ENCODE assay signal across 11 mouse cellular contexts in the genomic region with DNA sequence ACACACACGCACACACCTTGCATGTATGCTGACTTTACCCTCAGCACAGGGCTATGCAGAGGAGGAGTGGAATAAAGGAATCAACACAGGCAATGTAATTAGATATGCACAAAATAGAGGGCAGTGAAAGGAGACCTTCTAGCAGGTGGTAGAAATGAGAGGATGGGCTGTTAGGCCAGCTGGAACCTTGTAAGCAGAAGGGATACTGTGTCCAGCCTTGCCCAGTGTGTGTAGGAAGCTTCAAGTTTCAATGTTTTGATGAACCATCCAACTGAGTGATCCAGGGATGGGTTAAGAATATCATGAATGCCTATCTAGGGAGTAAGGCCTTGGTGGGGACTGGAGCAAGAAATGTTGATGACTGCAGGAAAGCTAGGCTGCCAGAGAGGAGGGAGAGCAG. TPM values are rescaled to one million over a fixed set of nuclear protein-coding genes. Genes with fewer than 3 reads are reported as not detected.
"Had no signal": no experiment of that assay in that cellular context is flagged by ENCODE, and none has a peak within 500 bp of the region (broad histone marks: within the 10 kb centered on the region; RNA-seq: fewer than 3 reads in every experiment).

No protein-coding gene starts in this region.

RNA-seq across cellular contexts. Expression of gene Hsd3b4, which starts 38.2 kb away (rescaled TPM):
- total RNA-seq: neutrophil, adult 5-6 weeks had no signal
- polyA plus RNA-seq: neural tube, embryonic 14.5 days; neural tube, embryonic 15.5 days; small intestine, adult 2 months; spleen, adult 2 months; stomach, embryonic 14.5 days; stomach, embryonic 15.5 days; stomach, embryonic 16.5 days; stomach, postnatal 0 days; thymus, postnatal 0 days; urinary bladder, adult 2 months had no signal

RNA-seq across cellular contexts. Expression of gene Gm10681, which starts 40.1 kb away (rescaled TPM):
- total RNA-seq: neutrophil, adult 5-6 weeks had no signal
- polyA plus RNA-seq: neural tube, embryonic 14.5 days; small intestine, adult 2 months; spleen, adult 2 months; stomach, embryonic 14.5 days; stomach, embryonic 15.5 days; stomach, embryonic 16.5 days; stomach, postnatal 0 days; thymus, postnatal 0 days; urinary bladder, adult 2 months had no signal
